Mouse (Mus musculus) brain, embryonic 18.5 days (tissue): ENCODE measurements around the gene Fam83c.

Experiments used
- DNase-seq: peaks from one replicate; pipeline ENCODE4 v3.0.0-alpha.2; 2012; ENCODE audit warnings: low read depth, low spot score

Gene Fam83c

DNA sequence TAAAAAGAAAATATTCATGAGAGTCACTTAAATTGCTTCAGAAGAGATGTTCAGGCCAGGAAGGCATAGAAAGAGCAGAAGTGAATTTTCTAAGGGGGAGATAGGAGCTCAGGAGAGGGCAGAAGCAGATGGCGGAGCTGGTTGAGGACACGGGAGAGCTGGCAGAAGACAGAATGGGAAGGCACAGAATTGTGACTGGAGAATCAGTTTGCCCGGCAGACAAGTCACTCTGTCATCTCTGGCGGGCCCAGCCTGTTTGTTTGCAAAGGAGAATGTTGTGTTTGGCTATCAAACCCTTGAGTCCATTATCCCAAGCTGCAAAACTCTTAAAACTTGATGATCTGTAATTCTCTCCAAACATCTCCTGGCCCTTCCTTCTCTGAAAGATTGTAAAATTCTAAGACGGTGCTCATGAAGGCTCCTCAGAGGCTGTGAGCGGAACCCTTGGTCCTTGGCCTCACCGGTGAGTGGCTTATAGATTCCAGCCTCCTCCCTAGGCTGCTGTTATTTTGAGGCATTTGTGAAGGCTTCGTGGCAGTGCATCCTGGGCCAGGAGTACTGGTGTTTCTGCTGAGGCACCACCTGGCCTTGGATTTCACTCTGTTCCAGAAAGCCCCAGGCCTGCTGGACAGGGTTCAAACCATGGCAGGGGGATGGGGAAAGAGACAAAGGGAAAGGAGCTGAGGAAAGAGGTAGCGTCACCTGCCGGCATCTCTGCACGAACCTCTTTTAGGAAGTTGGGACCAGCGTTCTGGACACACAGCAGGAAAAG lies 39.8 kb downstream of the Fam83c start:
- no peak for DNase-seq

DNA sequence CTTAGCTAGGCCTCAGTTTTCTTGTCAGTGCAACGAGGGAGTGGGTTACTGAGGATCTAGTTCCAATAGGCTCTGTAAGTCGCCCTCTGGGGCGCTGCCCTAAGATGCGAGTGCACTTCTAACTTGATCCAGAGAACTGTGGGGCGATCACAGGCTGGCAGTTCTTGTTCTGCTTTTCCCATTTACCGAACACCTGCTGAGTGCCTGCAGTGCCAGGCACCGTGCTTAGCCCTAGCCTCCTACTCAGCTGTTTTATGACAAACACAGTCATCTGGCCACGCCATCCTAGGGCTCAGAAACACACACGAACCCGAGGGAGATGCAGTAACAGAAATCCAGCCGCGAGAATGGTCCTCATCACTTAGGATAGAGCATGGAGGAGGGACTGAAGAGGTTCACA lies 41.8 kb downstream of the Fam83c start:
- DNase-seq, result no peak

DNA sequence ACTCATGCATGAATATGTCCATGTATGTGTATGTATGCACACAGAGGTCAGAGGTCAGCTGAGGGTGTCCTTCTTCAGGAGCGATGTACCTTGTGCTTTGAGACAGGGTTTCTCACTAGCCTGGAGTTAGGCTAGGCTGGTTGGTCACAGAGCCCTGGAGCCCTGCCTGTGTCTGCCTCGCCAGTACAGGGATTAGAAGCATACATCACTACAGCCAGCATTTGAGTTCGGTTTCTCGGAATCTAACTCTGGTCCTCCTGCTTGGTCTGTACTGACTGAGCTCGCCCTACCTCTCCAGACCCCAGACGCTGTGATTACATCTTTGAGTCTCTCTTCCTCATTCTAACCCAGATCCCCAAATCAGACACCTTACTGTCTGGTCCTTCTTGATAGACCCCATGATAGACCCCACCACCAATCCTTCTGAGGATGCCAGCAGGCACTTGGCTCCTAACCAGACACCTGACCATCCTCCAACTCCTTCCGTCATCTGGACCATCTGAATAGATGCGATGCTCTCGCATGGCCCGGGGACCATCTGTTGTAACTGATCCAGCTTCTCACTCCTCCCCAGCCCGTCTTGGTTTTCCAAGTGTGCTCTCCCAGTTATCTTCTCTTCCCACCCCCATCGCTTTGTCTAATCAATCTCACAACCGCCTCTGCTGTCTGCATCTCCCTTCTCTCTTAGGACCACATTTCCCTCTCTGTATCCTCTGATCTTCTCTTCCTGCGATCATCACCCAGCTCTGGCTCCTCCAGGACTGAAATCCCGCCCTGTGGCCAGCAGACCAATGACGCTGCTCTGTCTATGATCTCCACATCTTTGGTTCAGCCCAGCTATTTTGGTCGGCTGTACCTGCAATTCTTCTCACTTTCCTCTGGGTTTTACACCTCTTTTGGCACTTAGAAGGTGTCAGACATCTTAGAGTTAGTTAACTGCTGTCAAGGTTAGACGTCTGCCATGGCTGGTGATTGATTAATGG lies 46.4 kb downstream of the Fam83c start:
- no peak for DNase-seq

DNA sequence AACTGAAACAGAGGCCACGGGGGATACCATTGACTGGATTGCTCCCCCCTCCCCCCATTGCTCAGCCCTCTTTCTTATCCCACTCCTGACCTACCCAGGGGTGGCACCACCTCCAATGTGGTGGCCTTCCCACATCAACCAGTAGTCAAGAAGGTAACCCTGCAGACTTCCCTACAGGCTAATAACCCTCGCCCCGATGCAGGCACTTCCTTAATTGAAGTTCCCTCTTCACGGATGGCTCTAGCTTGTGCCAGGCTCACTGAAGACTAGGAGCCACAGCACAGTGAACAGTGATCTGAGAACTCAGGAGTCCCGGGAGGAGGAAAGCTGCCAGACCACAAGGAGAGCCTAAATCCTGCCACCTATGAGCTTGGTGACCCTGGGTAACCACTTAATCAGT lies 47.7 kb downstream of the Fam83c start:
- no peak for DNase-seq

DNA sequence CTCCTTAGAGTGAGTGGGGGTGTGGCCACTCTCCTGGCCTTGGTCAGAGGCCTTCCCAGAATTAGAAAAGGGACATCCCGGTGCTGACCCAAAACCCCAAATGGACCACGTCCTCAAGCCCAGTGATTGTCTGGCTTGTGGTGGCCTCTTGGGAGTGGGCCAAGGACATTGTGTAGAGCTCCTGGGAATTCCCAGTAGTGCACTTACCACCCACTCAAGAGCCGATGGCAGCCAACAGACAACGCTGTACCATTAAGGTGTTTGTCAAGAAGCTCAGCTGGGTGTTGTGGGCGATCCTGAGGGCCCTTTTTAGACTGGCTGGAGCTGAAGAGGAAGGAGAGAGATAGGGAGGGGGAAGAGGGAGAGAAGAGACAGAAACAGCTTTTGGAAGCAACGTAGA lies 50.1 kb downstream of the Fam83c start:
- no peak for DNase-seq

DNA sequence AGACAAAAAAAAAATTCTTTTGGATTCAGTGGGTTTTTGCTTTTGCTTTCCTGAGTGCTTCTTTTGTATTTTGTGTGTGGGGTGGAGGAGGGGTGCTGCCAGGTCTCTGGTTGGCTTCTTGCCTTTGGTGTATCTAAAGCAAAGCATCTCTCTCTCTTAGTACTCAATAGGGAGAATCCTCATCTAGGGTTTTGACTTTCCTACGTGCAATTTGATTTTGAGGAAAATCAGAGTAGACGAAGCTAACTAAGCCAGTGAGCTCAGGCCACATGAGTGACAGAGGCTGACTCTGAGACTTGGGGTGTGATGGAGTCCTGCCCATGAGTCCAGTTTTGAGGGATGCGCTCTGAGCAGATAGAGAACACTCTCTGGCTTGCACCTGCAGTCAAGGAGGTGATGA lies 55.1 kb downstream of the Fam83c start:
- DNase-seq, result no peak

DNA sequence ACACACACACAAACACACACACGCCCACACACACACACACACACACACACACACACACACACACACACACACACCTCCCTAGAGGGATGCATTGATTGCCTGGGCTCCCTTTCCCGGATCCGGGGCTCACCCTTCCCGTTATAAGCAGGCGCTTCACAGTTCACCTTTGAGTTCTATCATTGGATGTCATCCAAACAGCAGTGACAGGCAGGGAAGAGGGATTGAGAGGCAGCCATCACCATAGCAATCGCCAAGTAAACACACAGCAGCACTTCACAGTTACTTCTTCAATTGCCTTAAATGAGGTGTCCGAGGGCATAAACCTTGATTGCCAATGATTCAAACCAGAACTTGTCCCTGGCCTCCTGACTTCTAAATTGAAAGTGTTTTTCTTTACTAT lies 55.6 kb downstream of the Fam83c start:
- DNase-seq, result no peak

DNA sequence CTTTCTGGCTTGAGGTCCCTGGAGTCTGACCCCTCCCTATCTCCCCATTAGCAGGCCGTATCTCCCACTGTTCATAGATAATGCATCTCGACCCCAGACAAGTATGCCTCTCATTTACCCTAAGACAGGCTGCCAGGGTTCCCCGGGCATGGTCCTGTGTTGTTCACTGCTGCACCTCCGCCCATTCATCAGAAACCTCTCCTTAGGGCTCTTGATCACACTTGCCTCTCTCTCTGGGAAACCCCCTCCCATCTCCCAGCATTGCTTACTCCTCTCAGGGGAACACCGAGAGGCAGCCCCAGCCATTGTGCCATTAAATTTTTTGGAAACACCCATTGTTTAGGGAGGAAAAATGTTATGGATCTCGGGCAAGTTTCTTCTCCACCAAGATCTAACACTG lies 56.6 kb downstream of the Fam83c start:
- DNase-seq, result no peak

DNA sequence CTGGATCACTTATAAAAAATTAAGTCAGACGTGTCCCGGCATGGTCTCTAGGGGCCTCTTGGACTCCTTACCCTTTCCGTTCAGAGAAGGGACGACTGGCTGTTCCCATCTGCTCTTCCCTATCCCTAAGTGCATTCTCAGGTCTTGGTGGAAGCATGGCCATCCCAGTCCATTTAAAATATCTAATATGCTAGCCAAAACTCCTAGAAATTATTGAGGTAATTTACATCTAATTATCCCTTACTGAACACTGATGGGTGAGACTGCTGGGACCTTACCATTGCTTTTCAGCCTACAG lies 57.0 kb downstream of the Fam83c start:
- no peak for DNase-seq
